Mouse (Mus musculus) c-Kit-negative CD71-positive TER-119-positive erythroid progenitor cells, embryonic 14.5 days (primary cell): ENCODE measurements at regions not wholly inside any gene's neighbourhood (a gene's known extent, or its start where the extent isn't known, plus 50 kb on each side); places are given as distances from the start of the nearest gene placed in this dataset.

Source experiments
- DNase-seq: peaks from one replicate; pipeline ENCODE4 v3.0.0-alpha.2; 2013; ENCODE audit warnings: low read depth, low spot score

GRCm38 (mm10) chr14:61997736-61998135, 294.7 kb upstream of the Rnaseh2b start:
- no peak for DNase-seq

DNA sequence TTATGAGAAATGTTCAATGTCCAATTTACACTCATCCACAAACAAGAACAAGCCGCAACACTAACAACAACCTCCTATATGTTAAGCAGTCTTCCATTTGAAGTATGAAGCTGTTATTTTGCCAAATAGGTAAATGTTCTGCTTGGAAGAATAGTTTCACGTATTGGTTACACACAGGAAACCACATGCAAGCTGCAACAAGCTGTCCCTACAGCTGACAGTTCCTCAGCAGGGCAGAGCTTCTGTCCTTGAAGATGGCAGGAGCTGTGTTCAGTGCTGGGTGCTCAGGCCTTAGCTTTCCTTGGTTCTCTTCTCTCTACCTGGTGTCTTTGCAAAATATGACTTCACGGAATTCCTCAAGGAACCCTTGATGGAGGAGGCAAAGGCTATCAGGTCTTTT, 294.1 kb upstream of the Rnaseh2b start:
- no peak for DNase-seq

DNA sequence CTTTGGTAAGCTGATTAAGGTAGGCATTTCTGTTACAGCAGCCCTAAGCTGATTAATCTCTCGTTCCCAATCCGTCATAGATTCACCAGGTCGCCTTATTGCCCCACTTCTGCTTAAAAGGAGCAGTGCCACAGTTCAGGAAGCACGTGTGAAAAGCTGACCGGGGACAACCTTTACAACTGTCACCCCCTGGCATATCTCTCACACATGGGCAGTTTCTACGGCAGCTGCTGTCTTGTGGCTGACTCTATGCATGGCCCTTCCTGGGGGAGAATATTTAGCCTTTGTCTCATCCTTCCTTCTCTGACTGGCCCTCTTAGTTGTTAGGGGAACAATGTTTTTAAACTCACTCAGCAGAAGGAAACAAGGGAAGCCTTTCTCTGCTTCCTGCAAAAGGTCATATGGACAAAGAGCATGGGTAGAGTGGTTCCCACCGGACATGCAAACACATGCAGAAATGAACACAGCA, 290.9 kb upstream of the Rnaseh2b start:
- DNase-seq: no peak

GRCm38 (mm10) chr14:62002131-62002530, 290.3 kb upstream of the Rnaseh2b start:
- DNase-seq: no peak

GRCm38 (mm10) chr14:62003013-62003781, 289.2 kb upstream of the Rnaseh2b start:
- no peak for DNase-seq

GRCm38 (mm10) chr14:62003797-62004196, 288.6 kb upstream of the Rnaseh2b start:
- no peak for DNase-seq

- no peak for DNase-seq
These were observed 283.7 kb upstream of the Rnaseh2b start for GRCm38 (mm10) chr14:62008707-62009106.

DNA sequence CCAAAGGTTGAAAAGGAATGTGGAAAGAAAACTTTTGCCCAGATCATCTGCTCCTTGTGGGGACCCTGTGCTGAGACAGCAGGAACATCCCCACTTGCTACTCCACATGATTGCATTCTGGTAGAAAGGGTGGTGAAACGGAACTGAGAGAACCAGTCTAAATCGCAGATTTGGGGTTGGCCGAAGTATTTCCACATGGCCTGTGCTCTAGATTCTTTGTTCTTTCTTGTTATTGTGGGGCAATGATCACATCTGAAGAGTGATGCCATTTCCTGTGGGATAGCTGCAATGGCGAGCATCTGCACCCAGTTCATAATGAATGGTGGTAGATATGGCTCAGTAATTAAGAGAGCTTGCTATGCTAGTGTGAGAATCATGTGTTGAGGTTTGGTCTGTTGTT, 273.6 kb upstream of the Rnaseh2b start:
- no peak for DNase-seq

- DNase-seq: no peak
These were observed 271.4 kb upstream of the Rnaseh2b start for GRCm38 (mm10) chr14:62020996-62021395.

DNA sequence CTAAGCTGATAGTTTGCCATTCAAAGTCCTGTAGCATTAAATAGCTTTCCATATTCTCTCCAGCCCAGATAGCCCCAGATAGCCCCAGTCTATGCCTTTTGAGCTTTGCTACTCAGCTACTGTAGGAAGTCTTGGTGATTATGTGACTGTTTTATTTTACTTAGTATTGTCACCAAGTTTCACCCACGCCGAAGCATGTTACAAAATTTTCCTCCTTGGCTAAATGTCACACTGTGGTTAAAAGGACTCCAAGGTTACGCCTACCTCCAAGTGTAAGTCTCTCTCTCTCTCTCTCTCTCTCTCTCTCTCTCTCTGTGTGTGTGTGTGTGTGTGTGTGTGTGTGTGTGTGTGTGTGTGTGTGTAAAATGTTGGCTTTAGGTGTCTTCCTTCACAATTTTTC, 270.2 kb upstream of the Rnaseh2b start:
- no peak for DNase-seq

GRCm38 (mm10) chr14:62023022-62023421, 269.4 kb upstream of the Rnaseh2b start:
- DNase-seq: no peak

GRCm38 (mm10) chr14:62027751-62028279, 264.6 kb upstream of the Rnaseh2b start:
- DNase-seq: no peak

GRCm38 (mm10) chr14:62030059-62030458, 262.3 kb upstream of the Rnaseh2b start:
- DNase-seq: no peak

DNA sequence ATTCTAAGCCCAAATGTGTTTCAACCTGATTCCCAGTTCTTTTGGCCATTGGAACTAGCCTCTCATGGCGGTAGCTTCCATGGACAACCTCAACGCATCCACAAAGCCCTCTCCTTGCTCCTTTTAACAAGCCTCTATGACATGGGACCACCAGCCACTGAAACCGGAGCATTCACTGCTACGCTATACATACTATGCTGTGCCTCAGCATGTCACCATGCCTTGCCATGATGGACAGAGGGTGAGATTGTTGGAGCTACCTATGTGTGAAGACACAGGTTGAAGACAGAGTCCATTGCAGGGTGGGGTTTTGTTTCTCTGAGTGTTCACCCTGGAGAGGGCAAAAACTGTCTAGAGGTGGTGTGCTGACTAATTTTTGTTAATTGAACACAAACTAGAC, 258.7 kb upstream of the Rnaseh2b start:
- DNase-seq: no peak

- DNase-seq: no peak
These were observed 257.7 kb upstream of the Rnaseh2b start for GRCm38 (mm10) chr14:62034664-62035063.

DNA sequence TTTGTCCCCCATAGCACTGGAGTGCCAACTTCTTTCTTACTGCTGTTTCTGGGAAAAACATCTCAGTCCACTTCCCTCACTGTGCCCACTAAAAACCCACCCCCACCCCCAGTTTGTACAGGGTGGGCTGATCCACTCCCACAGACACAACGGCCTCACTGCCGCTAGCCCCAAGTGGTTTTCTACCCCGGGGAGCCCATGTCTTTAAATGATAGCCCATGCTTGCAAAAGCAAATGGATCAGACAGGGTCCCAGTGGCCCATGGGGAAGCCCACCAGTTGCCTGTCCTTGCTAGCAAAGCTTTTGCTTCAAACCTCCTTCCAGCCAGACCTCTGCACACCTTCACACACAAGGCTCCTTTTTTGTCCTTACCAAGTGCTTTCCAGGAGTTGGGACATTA, 257.0 kb upstream of the Rnaseh2b start:
- no peak for DNase-seq

- no peak for DNase-seq
These were observed 254.9 kb upstream of the Rnaseh2b start for GRCm38 (mm10) chr14:62037514-62037913.

DNA sequence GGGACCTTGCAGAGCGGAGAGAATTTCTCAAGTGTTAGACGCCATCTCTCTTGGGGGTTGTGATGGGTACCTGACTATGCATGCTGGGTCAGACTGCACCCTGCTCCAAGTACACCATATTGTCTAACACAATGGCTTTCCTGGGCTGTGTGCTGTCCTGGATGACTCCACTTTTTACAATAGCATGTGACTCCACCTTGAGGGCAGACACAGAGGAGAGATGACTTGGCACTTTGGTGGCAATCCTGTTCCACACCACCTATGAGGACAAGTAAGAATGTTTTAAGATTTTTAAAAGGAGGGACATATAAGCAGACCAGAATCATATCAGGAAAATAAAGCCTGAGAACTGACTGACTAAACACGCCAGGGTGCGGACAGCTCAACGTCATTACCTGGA, 254.5 kb upstream of the Rnaseh2b start:
- no peak for DNase-seq

DNA sequence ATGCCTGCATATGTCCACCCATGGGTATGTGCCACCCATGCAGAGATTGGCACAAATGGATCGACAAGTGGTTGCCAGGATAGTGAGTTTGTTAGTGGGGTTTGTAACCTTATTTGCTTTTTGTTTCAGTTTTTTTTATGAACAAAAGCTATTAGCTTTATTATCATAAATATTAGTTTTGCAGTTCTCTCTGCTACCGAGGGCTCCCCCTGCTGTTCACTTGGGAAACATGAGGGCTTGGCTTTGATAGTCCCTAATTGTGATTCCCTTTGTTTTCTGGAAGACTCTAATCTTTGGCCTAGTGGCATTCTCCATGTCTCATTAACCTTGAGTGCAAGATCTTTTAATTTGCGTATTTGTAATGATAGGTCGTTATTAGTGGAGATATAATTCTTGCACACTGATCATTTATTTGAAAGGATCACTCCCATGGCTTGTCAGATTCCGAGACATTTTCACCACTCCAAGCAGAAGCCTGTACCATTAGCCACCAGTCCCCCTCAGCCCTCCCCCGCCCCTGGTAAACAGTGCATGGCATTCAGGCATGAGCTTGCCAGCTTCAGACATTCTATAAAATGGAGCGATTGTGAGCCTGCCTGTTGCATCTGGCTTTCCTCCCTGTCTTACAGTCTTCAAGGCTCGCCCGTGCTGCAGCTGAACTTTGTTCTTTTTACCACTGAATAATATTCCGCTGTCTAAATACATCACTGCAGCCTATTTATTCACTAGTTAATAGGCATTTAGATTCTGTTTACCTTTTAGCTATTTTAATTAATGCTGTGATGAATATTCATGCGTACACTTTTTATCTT, 249.9 kb upstream of the Rnaseh2b start:
- no peak for DNase-seq

GRCm38 (mm10) chr14:62043117-62043422, 249.3 kb upstream of the Rnaseh2b start:
- no peak for DNase-seq

- DNase-seq: no peak
These were observed 241.4 kb upstream of the Rnaseh2b start for GRCm38 (mm10) chr14:62050941-62051340.

GRCm38 (mm10) chr14:62051923-62052322, 240.5 kb upstream of the Rnaseh2b start:
- no peak for DNase-seq

- DNase-seq: no peak
These were observed 239.4 kb upstream of the Rnaseh2b start for GRCm38 (mm10) chr14:62053004-62053403.
